Mouse (Mus musculus): ENCODE measurements around the gene Atp10a. TPM values are rescaled to one million over a fixed set of nuclear protein-coding genes. Genes with fewer than 3 reads are reported as not detected.

Gene Atp10a
- polyA plus RNA-seq, 1 experiment from 2014 or later: 4.7 TPM

GRCm38 (mm10) chr7:58755846-58756245 lies 99.9 kb downstream of the Atp10a start:
- no peaks in the 10 kb centered on the region for H3K9me3 ChIP-seq (replicated peaks; ENCODE audit: control insufficient read depth, low read length)
- H3K9ac ChIP-seq (ENCODE audit: low read length): no peak overlapping the region
- ATAC-seq (ENCODE audit: insufficient read depth, low FRiP score): no peak
- H3K27me3 ChIP-seq (ENCODE audit: control insufficient read depth, insufficient read depth, low read length): no peaks in the 10 kb centered on the region
- H3K27ac ChIP-seq (ENCODE audit: low read length): no peak overlapping the region
- no peak overlapping the region for H3K4me3 ChIP-seq (replicated peaks; ENCODE audit: low read length)
- H3K4me2 ChIP-seq (ENCODE audit: low read depth, low read length): no peak overlapping the region
- WGBS: 69% methylated on average over 1 of the region's 1 CpGs
- H3K4me1 ChIP-seq (ENCODE audit: control insufficient read depth, insufficient read depth, low read length): peaks cover 7% of the 10 kb centered on the region
- no peaks in the 10 kb centered on the region for H3K36me3 ChIP-seq (ENCODE audit: control insufficient read depth, insufficient read depth, low read length)

- Histone ChIP-seq H3K4me2 (ENCODE audit: low read depth, low read length) (no peak overlapping the region), H3K9ac (ENCODE audit: low read length) (no peak overlapping the region), H3K27me3 (ENCODE audit: control insufficient read depth, insufficient read depth, low read length) (no peaks in the 10 kb centered on the region), H3K36me3 (ENCODE audit: control insufficient read depth, insufficient read depth, low read length) (no peaks in the 10 kb centered on the region), H3K4me1 (ENCODE audit: control insufficient read depth, insufficient read depth, low read length) (no peaks in the 10 kb centered on the region), H3K4me3 (replicated peaks; ENCODE audit: low read length) (no peak overlapping the region), H3K9me3 (replicated peaks; ENCODE audit: control insufficient read depth, low read length) (no peaks in the 10 kb centered on the region), H3K27ac (ENCODE audit: low read length) (no peak overlapping the region)
- WGBS: 83% methylated on average over 2 of the region's 2 CpGs
- ATAC-seq (ENCODE audit: insufficient read depth, low FRiP score): no peak
Observed at GRCm38 (mm10) chr7:58757331-58757730, 101.4 kb downstream of the Atp10a start.

GRCm38 (mm10) chr7:58758396-58758795 lies 102.4 kb downstream of the Atp10a start:
- Histone ChIP-seq H3K27ac (ENCODE audit: low read length) (no peak overlapping the region), H3K9ac (ENCODE audit: low read length) (no peak overlapping the region), H3K27me3 (ENCODE audit: control insufficient read depth, insufficient read depth, low read length) (no peaks in the 10 kb centered on the region), H3K4me1 (ENCODE audit: control insufficient read depth, insufficient read depth, low read length) (no peaks in the 10 kb centered on the region), H3K4me2 (ENCODE audit: low read depth, low read length) (no peak overlapping the region), H3K36me3 (ENCODE audit: control insufficient read depth, insufficient read depth, low read length) (no peaks in the 10 kb centered on the region), H3K4me3 (replicated peaks; ENCODE audit: low read length) (no peak overlapping the region), H3K9me3 (replicated peaks; ENCODE audit: control insufficient read depth, low read length) (no peaks in the 10 kb centered on the region)
- no peak for ATAC-seq (ENCODE audit: insufficient read depth, low FRiP score)
- 75% methylated on average over 3 of the region's 3 CpGs for WGBS

GRCm38 (mm10) chr7:58759265-58759664 lies 103.3 kb downstream of the Atp10a start:
- no peaks in the 10 kb centered on the region for H3K9me3 ChIP-seq (replicated peaks; ENCODE audit: control insufficient read depth, low read length)
- no peak overlapping the region for H3K27ac ChIP-seq (ENCODE audit: low read length)
- H3K4me3 ChIP-seq (replicated peaks; ENCODE audit: low read length): no peak overlapping the region
- ATAC-seq (ENCODE audit: insufficient read depth, low FRiP score): no peak
- H3K27me3 ChIP-seq (ENCODE audit: control insufficient read depth, insufficient read depth, low read length): no peaks in the 10 kb centered on the region
- no peaks in the 10 kb centered on the region for H3K36me3 ChIP-seq (ENCODE audit: control insufficient read depth, insufficient read depth, low read length)
- 84% methylated on average over 4 of the region's 4 CpGs for WGBS
- no peak overlapping the region for H3K9ac ChIP-seq (ENCODE audit: low read length)
- no peaks in the 10 kb centered on the region for H3K4me1 ChIP-seq (ENCODE audit: control insufficient read depth, insufficient read depth, low read length)
- H3K4me2 ChIP-seq (ENCODE audit: low read depth, low read length): no peak overlapping the region

- 68% methylated on average over 6 of the region's 6 CpGs for WGBS
- H3K4me1 ChIP-seq (ENCODE audit: control insufficient read depth, insufficient read depth, low read length): no peaks in the 10 kb centered on the region
- no peak for ATAC-seq (ENCODE audit: insufficient read depth, low FRiP score)
- H3K27me3 ChIP-seq (ENCODE audit: control insufficient read depth, insufficient read depth, low read length): no peaks in the 10 kb centered on the region
- no peak overlapping the region for H3K4me3 ChIP-seq (replicated peaks; ENCODE audit: low read length)
- no peak overlapping the region for H3K4me2 ChIP-seq (ENCODE audit: low read depth, low read length)
- H3K27ac ChIP-seq (ENCODE audit: low read length): no peak overlapping the region
- no peaks in the 10 kb centered on the region for H3K36me3 ChIP-seq (ENCODE audit: control insufficient read depth, insufficient read depth, low read length)
- H3K9me3 ChIP-seq (replicated peaks; ENCODE audit: control insufficient read depth, low read length): no peaks in the 10 kb centered on the region
- no peak overlapping the region for H3K9ac ChIP-seq (ENCODE audit: low read length)
Observed at GRCm38 (mm10) chr7:58767257-58767656, 111.3 kb downstream of the Atp10a start.

GRCm38 (mm10) chr7:58768253-58768652 lies 112.3 kb downstream of the Atp10a start:
- no peaks in the 10 kb centered on the region for H3K36me3 ChIP-seq (ENCODE audit: control insufficient read depth, insufficient read depth, low read length)
- H3K4me2 ChIP-seq (ENCODE audit: low read depth, low read length): no peak overlapping the region
- ATAC-seq (ENCODE audit: insufficient read depth, low FRiP score): no peak
- no peak overlapping the region for H3K4me3 ChIP-seq (replicated peaks; ENCODE audit: low read length)
- no peak overlapping the region for H3K9ac ChIP-seq (ENCODE audit: low read length)
- 80% methylated on average over 2 of the region's 2 CpGs for WGBS
- H3K27ac ChIP-seq (ENCODE audit: low read length): no peak overlapping the region
- H3K27me3 ChIP-seq (ENCODE audit: control insufficient read depth, insufficient read depth, low read length): no peaks in the 10 kb centered on the region
- no peaks in the 10 kb centered on the region for H3K9me3 ChIP-seq (replicated peaks; ENCODE audit: control insufficient read depth, low read length)
- no peaks in the 10 kb centered on the region for H3K4me1 ChIP-seq (ENCODE audit: control insufficient read depth, insufficient read depth, low read length)

- no peak for ATAC-seq (ENCODE audit: insufficient read depth, low FRiP score)
- Histone ChIP-seq H3K27ac (ENCODE audit: low read length) (no peak overlapping the region), H3K4me2 (ENCODE audit: low read depth, low read length) (no peak overlapping the region), H3K9me3 (replicated peaks; ENCODE audit: control insufficient read depth, low read length) (no peaks in the 10 kb centered on the region), H3K36me3 (ENCODE audit: control insufficient read depth, insufficient read depth, low read length) (no peaks in the 10 kb centered on the region), H3K27me3 (ENCODE audit: control insufficient read depth, insufficient read depth, low read length) (no peaks in the 10 kb centered on the region), H3K4me3 (replicated peaks; ENCODE audit: low read length) (no peak overlapping the region), H3K4me1 (ENCODE audit: control insufficient read depth, insufficient read depth, low read length) (no peaks in the 10 kb centered on the region), H3K9ac (ENCODE audit: low read length) (no peak overlapping the region)
- WGBS: 72% methylated on average over 3 of the region's 3 CpGs
Observed at GRCm38 (mm10) chr7:58770254-58770653, 114.3 kb downstream of the Atp10a start.

- WGBS: 67% methylated on average over 6 of the region's 6 CpGs
- Histone ChIP-seq H3K4me2 (ENCODE audit: low read depth, low read length) (no peak overlapping the region), H3K9me3 (replicated peaks; ENCODE audit: control insufficient read depth, low read length) (no peaks in the 10 kb centered on the region), H3K27ac (ENCODE audit: low read length) (no peak overlapping the region; the same call in 1 of the 2 replicates), H3K36me3 (ENCODE audit: control insufficient read depth, insufficient read depth, low read length) (no peaks in the 10 kb centered on the region), H3K27me3 (ENCODE audit: control insufficient read depth, insufficient read depth, low read length) (no peaks in the 10 kb centered on the region), H3K9ac (ENCODE audit: low read length) (no peak overlapping the region), H3K4me1 (ENCODE audit: control insufficient read depth, insufficient read depth, low read length) (no peaks in the 10 kb centered on the region), H3K4me3 (replicated peaks; ENCODE audit: low read length) (no peak overlapping the region)
- no peak for ATAC-seq (ENCODE audit: insufficient read depth, low FRiP score)
Observed at GRCm38 (mm10) chr7:58772048-58772690, 116.2 kb downstream of the Atp10a start.

GRCm38 (mm10) chr7:58779146-58779545 lies 123.2 kb downstream of the Atp10a start:
- no peaks in the 10 kb centered on the region for H3K27me3 ChIP-seq (ENCODE audit: control insufficient read depth, insufficient read depth, low read length)
- H3K27ac ChIP-seq (ENCODE audit: low read length): no peak overlapping the region
- no peaks in the 10 kb centered on the region for H3K36me3 ChIP-seq (ENCODE audit: control insufficient read depth, insufficient read depth, low read length)
- no peak overlapping the region for H3K9ac ChIP-seq (ENCODE audit: low read length)
- no peaks in the 10 kb centered on the region for H3K4me1 ChIP-seq (ENCODE audit: control insufficient read depth, insufficient read depth, low read length)
- no peak overlapping the region for H3K4me2 ChIP-seq (ENCODE audit: low read depth, low read length)
- no peak overlapping the region for H3K4me3 ChIP-seq (replicated peaks; ENCODE audit: low read length)
- ATAC-seq (ENCODE audit: insufficient read depth, low FRiP score): no peak
- H3K9me3 ChIP-seq (replicated peaks; ENCODE audit: control insufficient read depth, low read length): no peaks in the 10 kb centered on the region
